Mouse (Mus musculus): ENCODE measurements around the gene Maml2.

The Maml2 gene

GRCm38 (mm10) chr9:13749675-13749998 is 451.9 kb downstream of the Maml2 start:
- DNase-seq (ENCODE audit: low read depth, low spot score) = no peak
- Histone ChIP-seq H3K36me3 (ENCODE audit: control insufficient read depth, insufficient read depth, low read length, poor library complexity, severe bottlenecking) (no peaks in the 10 kb centered on the region), H3K27me3 (ENCODE audit: control insufficient read depth, insufficient read depth, low read length, poor library complexity, severe bottlenecking) (no peaks in the 10 kb centered on the region)

GRCm38 (mm10) chr9:13752543-13752942 is 454.8 kb downstream of the Maml2 start:
- no peaks in the 10 kb centered on the region for H3K36me3 ChIP-seq (ENCODE audit: control insufficient read depth, insufficient read depth, low read length, poor library complexity, severe bottlenecking)
- no peaks in the 10 kb centered on the region for H3K27me3 ChIP-seq (ENCODE audit: control insufficient read depth, insufficient read depth, low read length, poor library complexity, severe bottlenecking)
- DNase-seq (ENCODE audit: low read depth, low spot score) = no peak

Data from splenic B cell, adult 2 months (primary cell).